Mouse (Mus musculus) ES-Bruce4 (cell line): Measurements from ENCODE around the gene Prss57. TPM values are rescaled to one million over a fixed set of nuclear protein-coding genes. Genes with fewer than 3 reads are reported as not detected.

ENCODE experiments used
- H3K27ac ChIP-seq: 2 replicates; pipeline ENCODE4 v1.5.1; 2012; ENCODE audit warnings: low read length, inconsistent platforms; ENCODE audit not compliant: insufficient read depth
- H3K27me3 ChIP-seq: 2 replicates; pipeline ENCODE4 v1.6.1; 2012; ENCODE audit warnings: mild to moderate bottlenecking, low read length, inconsistent platforms; ENCODE audit not compliant: control insufficient read depth, poor library complexity, insufficient read depth, severe bottlenecking
- H3K36me3 ChIP-seq: 2 replicates; pipeline ENCODE4 v1.6.1; 2012; ENCODE audit warnings: inconsistent platforms, mild to moderate bottlenecking, low read length, moderate library complexity; ENCODE audit not compliant: control insufficient read depth, poor library complexity, insufficient read depth, severe bottlenecking
- H3K4me1 ChIP-seq: one replicate; pipeline ENCODE4 v1.8.1; 2011; ENCODE audit warnings: low read length; ENCODE audit not compliant: control insufficient read depth, insufficient read depth
- H3K4me3 ChIP-seq: 2 replicates; pipeline ENCODE4 v1.5.1; 2011; ENCODE audit warnings: low read depth, mild to moderate bottlenecking, low read length
- H3K9ac ChIP-seq: 2 replicates; pipeline ENCODE4 v1.6.1; 2012; ENCODE audit warnings: low read depth, mild to moderate bottlenecking, inconsistent platforms; ENCODE audit not compliant: poor library complexity, severe bottlenecking
- H3K9me3 ChIP-seq: replicated peaks from 2 replicates; pipeline ENCODE4 v1.6.1; 2012; ENCODE audit warnings: mild to moderate bottlenecking, low read length, inconsistent platforms; ENCODE audit not compliant: control insufficient read depth, poor library complexity, insufficient read depth, severe bottlenecking
- CTCF ChIP-seq: IDR thresholded peaks from one replicate; pipeline ENCODE4 v1.8.1; 2011; ENCODE audit warnings: low read depth, low read length
- EP300 ChIP-seq: IDR thresholded peaks from 2 replicates; pipeline ENCODE4 v1.6.1; 2011; ENCODE audit warnings: low read depth, low read length; ENCODE audit not compliant: insufficient read depth
- POLR2A ChIP-seq: IDR thresholded peaks from one replicate; pipeline ENCODE4 v1.8.1; 2011; ENCODE audit warnings: low read length; ENCODE audit not compliant: insufficient read depth
- polyA plus RNA-seq: library from polyadenylated mRNA; stranded (reverse); fragments of >200 nt; gene quantifications from 2 replicates; pipeline ENCODE4 v1.2.4, GENCODE M21; 2011; ENCODE audit warnings: low read depth; ENCODE audit not compliant: missing spikeins, insufficient read depth, insufficient read length

The Prss57 gene
- polyA plus RNA-seq, 1 experiment = not detected

DNA sequence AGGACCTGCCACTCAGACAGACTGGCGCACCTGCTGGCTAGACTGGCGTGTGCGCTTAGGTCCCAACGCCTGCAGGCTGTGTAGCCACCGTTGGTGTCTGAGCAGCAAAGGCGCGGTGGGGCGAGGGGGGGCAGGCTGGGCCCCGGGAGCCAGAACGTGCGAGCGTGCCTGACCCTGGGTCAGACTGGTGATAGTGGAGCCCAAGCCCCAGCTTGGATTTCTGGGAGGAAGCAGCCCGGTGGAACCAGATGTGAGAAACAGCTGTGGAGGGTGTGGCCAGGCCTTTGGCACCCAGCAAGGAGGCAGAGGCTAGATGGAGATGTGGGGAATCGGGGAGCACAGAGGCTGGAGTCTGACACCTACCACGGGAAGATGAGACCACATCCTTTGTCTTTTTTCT lies 6.6 kb upstream of the Prss57 start:
- no peaks in the 10 kb centered on the region for H3K27me3 ChIP-seq
- H3K9ac ChIP-seq = no peak overlapping the region
- no peaks in the 10 kb centered on the region for H3K36me3 ChIP-seq
- no peaks in the 10 kb centered on the region for H3K9me3 ChIP-seq
- H3K4me3 ChIP-seq = no peak overlapping the region
- no peak overlapping the region for H3K27ac ChIP-seq
- H3K4me1 ChIP-seq = peaks cover 3% of the 10 kb centered on the region
- TF ChIP-seq CTCF = no peak
- TF ChIP-seq POLR2A = no peak
- TF ChIP-seq EP300 = 0 out of 2 replicates have a peak, but pooled peaks have one; percentile 53

DNA sequence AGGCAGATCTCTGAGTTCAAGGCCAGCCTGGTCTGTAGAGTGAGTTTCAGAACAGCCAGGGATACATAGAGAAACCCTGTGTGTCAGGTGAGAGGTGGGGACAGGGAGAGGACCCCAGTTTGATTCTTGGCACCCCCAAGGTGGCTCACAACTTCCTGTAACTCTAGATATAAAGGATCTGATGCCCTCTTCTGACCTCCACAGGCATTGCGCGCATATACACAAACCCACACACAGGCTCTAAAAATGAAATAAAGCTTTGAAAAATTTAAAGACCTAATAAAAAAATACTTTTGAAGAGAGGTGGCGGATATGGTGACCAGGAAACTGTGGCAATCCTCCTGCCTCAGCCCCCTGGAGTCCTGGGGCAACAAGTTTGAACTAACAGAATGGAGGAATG lies 5.1 kb upstream of the Prss57 start:
- Histone ChIP-seq H3K27ac (no peak overlapping the region), H3K36me3 (no peaks in the 10 kb centered on the region), H3K9me3 (no peaks in the 10 kb centered on the region), H3K27me3 (no peaks in the 10 kb centered on the region), H3K4me1 (peaks cover 3% of the 10 kb centered on the region), H3K9ac (no peak overlapping the region), H3K4me3 (no peak overlapping the region)
- TF ChIP-seq CTCF (no peak), EP300 (no peak), POLR2A (no peak)

DNA sequence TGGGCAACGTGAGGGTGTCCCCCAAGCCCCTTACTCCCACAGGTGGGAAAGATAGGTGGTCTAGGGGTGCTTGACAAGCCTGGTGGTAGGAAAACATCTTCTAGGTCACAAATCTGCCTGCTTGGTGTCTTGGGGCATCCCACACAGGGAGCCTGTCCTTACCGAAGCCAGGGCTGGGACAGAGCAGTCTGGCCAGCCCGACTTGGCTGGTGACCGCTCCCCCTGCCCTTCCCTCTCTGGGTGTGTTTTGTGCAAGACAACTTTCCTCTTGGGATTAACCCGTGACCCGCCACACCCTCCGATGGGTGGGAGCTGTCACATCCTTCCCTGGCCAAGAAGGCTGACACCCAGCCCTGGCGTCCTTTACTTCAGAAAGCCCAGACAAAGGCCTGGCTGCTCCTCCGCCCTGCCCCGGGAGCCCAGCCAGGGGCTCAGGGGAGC lies 3.8 kb upstream of the Prss57 start:
- Histone ChIP-seq H3K36me3 (no peaks in the 10 kb centered on the region), H3K4me3 (peak overlapping the region; percentile 88), H3K4me1 (peaks cover 3% of the 10 kb centered on the region), H3K9ac (peak overlapping the region; percentile 91), H3K9me3 (no peaks in the 10 kb centered on the region), H3K27ac (no peak overlapping the region), H3K27me3 (no peaks in the 10 kb centered on the region)
- TF ChIP-seq EP300 (no peak), CTCF (no peak), POLR2A (no peak)

DNA sequence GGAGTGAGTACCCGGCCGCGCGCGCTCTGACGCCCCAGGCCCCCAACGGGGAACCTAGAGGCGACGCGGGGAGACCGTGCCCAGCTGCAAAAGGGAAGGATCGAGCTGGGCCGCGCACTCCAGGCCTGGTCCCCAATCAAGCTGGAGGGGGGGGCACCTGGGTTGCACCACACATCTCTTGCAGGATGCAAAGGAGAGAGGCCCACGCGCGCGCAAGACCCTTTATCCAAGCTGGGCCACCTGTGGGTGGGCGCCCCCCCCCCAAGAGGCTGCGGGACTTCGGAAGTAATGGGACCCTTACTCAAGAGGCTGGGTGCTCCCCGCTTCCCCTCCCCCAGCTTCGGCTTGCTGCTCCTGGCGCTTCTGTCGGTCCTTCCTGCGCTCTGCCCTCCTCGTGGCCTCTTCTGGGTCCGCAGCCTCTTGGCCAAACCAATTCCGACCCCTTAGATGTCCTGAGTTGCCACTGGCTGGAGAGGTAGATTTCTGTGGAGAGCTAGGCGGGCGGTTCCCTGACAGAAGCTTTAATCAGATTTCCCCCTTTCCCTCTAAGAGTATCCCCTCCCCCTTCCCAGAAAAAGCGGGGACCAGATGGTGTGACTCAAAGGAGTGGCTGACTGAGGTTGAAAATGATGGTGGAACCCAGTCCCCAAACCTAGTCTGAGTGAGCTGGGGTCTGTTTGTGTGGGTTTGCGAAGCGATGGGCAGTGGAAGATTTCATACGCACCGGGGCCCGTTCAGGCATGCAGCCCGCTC lies 3.2 kb upstream of the Prss57 start:
- Histone ChIP-seq H3K9ac (peak overlapping the region; percentile 91), H3K27me3 (no peaks in the 10 kb centered on the region), H3K36me3 (no peaks in the 10 kb centered on the region), H3K4me1 (peaks cover 3% of the 10 kb centered on the region), H3K27ac (no peak overlapping the region), H3K9me3 (no peaks in the 10 kb centered on the region), H3K4me3 (peak overlapping the region; percentile 88)
- TF ChIP-seq POLR2A = no peak
- no peak for TF ChIP-seq EP300
- TF ChIP-seq CTCF = no peak

DNA sequence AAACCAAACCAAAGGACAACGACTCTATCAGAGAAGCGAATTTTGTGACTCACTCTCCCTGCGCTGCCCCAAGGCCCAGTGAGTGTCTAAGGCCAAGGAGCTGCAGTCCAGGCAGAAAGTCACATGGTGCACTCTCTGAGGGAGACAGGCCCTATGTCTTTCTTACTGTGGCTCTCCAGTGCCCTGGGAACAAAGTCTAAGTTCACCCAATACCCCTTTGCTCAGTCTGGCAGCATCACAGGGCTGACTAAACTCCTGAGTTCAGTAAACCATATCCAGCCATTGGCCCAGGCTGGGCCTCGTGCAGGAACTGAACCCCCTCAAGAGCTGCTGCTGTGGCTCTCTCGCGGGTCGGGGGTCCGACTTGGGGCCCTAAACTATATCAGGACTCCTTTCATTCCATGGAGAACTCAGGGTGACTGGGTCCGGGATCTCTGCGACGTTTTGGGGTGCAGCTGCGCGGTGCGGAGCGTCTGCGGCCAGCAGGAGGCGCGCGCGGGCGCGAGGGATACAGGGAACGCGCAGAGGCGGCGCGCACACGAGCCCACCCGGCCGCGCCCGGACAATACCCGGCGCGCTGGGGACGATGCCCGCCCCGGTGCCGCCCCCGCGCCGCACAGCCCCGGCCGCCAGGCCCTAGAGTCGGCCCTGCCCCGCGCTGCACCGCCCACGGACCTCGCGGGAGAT lies 2.4 kb upstream of the Prss57 start, which contains the start of gene Palm:
Palm (plus strand) TSS at position 522 of the 687 bp plus-strand sequence.
- no peaks in the 10 kb centered on the region for H3K27me3 ChIP-seq
- peaks cover 2% of the 10 kb centered on the region for H3K4me1 ChIP-seq
- peak within 1 kb of the TSS; percentile 88 for H3K4me3 ChIP-seq
- H3K9me3 ChIP-seq = no peaks in the 10 kb centered on the region
- no peak within 1 kb of the TSS for H3K27ac ChIP-seq
- peak within 1 kb of the TSS; percentile 91 for H3K9ac ChIP-seq
- no peaks in the 10 kb centered on the region for H3K36me3 ChIP-seq
- no peak for TF ChIP-seq POLR2A
- peak; percentile 78 for TF ChIP-seq CTCF
- TF ChIP-seq EP300 = 0 out of 2 replicates have a peak, but pooled peaks have one; percentile 39
